Mouse (Mus musculus) C2C12 (cell line): ENCODE measurements around the gene Acoxl. TPM values are rescaled to one million over a fixed set of nuclear protein-coding genes. Genes with fewer than 3 reads are reported as not detected.
"Not testable (repeated sequence)": the region's sequence is repeated elsewhere in the genome, so short reads cannot be mapped to it uniquely, and the experiment has no call there.

ENCODE experiments used
- H3K27me3 ChIP-seq: one replicate; pipeline ENCODE4 v1.6.1; 2011; ENCODE audit not compliant: control insufficient read depth, insufficient read depth, insufficient read length
- H3K36me3 ChIP-seq: one replicate; pipeline ENCODE4 v1.6.1; 2011; ENCODE audit not compliant: control insufficient read depth, insufficient read depth
- H3K4me3 ChIP-seq: one replicate; pipeline ENCODE4 v1.5.1; 2011; ENCODE audit warnings: mild to moderate bottlenecking, control low read depth; ENCODE audit not compliant: poor library complexity, insufficient read depth, severe bottlenecking
- H3K79me2 ChIP-seq: one replicate; pipeline ENCODE4 v1.6.1; 2011; ENCODE audit not compliant: control insufficient read depth, insufficient read depth
- H3K79me3 ChIP-seq: one replicate; pipeline ENCODE4 v1.6.1; 2011; ENCODE audit warnings: low read depth, control low read depth
- H3ac ChIP-seq: one replicate; pipeline ENCODE3; 2011; ENCODE audit warnings: low read depth; ENCODE audit not compliant: control insufficient read depth, insufficient read length
- CEBPB ChIP-seq: IDR thresholded peaks from one replicate; pipeline ENCODE4 v1.6.1; 2011; ENCODE audit warnings: low read depth, mild to moderate bottlenecking, control low read depth, moderate library complexity
- CTCF ChIP-seq: IDR thresholded peaks from one replicate; pipeline ENCODE4 v1.5.1; 2011; ENCODE audit not compliant: control insufficient read depth, insufficient read depth, insufficient read length
- FOSL1 ChIP-seq: IDR thresholded peaks from one replicate; pipeline ENCODE4 v1.8.0; 2011; ENCODE audit warnings: mild to moderate bottlenecking, low read length; ENCODE audit not compliant: poor library complexity, insufficient read depth, severe bottlenecking
- MAX ChIP-seq: IDR thresholded peaks from one replicate; pipeline ENCODE4 v1.6.1; 2011; ENCODE audit warnings: mild to moderate bottlenecking, control low read depth
- MYOD1 ChIP-seq: IDR thresholded peaks from one replicate; pipeline ENCODE4 v1.6.1; 2011; ENCODE audit warnings: low read depth; ENCODE audit not compliant: control insufficient read depth, insufficient read length
- MYOG ChIP-seq: IDR thresholded peaks from one replicate; pipeline ENCODE4 v1.6.1; 2011; ENCODE audit not compliant: control insufficient read depth, insufficient read length; ENCODE audit errors: extremely low read depth
- USF1 ChIP-seq: IDR thresholded peaks from one replicate; pipeline ENCODE4 v1.6.1; 2011; ENCODE audit warnings: low read depth, mild to moderate bottlenecking, control low read depth, moderate library complexity
- polyA plus RNA-seq: library from polyadenylated mRNA; unstranded; fragments of >200 nt; fragmentation: generic; extraction: Trizol; gene quantifications from one replicate; pipeline ENCODE4 v1.2.1, GENCODE M21; 2012; ENCODE audit warnings: missing spikeins

The Acoxl gene
- polyA plus RNA-seq, 1 experiment: not detected

GRCm38 (mm10) chr2:128095270-128095669 lies 256.6 kb downstream of the Acoxl start:
- peaks cover 11% of the 10 kb centered on the region for H3K27me3 ChIP-seq
- H3K79me3 ChIP-seq: no peaks in the 10 kb centered on the region
- no peaks in the 10 kb centered on the region for H3K36me3 ChIP-seq
- no peaks in the 10 kb centered on the region for H3K79me2 ChIP-seq
- TF ChIP-seq MYOD1: no peak
- TF ChIP-seq USF1: no peak
- no peak for TF ChIP-seq FOSL1
- TF ChIP-seq CEBPB: no peak
- TF ChIP-seq CTCF: no peak
- no peak for TF ChIP-seq MYOG
- H3K4me3 ChIP-seq: no peak overlapping the region
- H3ac ChIP-seq: no peak overlapping the region

GRCm38 (mm10) chr2:128096070-128096469 lies 257.4 kb downstream of the Acoxl start:
- peaks cover 11% of the 10 kb centered on the region for H3K27me3 ChIP-seq
- H3K79me2 ChIP-seq: no peaks in the 10 kb centered on the region
- H3ac ChIP-seq: no peak overlapping the region
- no peak overlapping the region for H3K4me3 ChIP-seq
- H3K79me3 ChIP-seq: no peaks in the 10 kb centered on the region
- no peaks in the 10 kb centered on the region for H3K36me3 ChIP-seq
- TF ChIP-seq USF1 (no peak), MYOD1 (no peak), FOSL1 (no peak), MYOG (no peak), CEBPB (no peak), MAX (no peak), CTCF (no peak)

- H3K79me2 ChIP-seq, H3K36me3 ChIP-seq, H3K27me3 ChIP-seq, H3K4me3 ChIP-seq, H3K79me3 ChIP-seq, H3ac ChIP-seq: not testable (repeated sequence)
Observed at GRCm38 (mm10) chr2:128098118-128098517, 259.4 kb downstream of the Acoxl start.

- H3K79me2 ChIP-seq: no peaks in the 10 kb centered on the region
- H3K4me3 ChIP-seq: no peak overlapping the region
- no peaks in the 10 kb centered on the region for H3K27me3 ChIP-seq
- H3ac ChIP-seq: no peak overlapping the region
- TF ChIP-seq MAX (no peak), MYOD1 (no peak), USF1 (no peak), CEBPB (no peak), MYOG (no peak), FOSL1 (no peak), CTCF (no peak)
- H3K79me3 ChIP-seq: no peaks in the 10 kb centered on the region
- no peaks in the 10 kb centered on the region for H3K36me3 ChIP-seq
Observed at GRCm38 (mm10) chr2:128102086-128102485, 263.4 kb downstream of the Acoxl start.

GRCm38 (mm10) chr2:128104815-128105214 lies 266.1 kb downstream of the Acoxl start:
- Histone ChIP-seq H3K36me3 (no peaks in the 10 kb centered on the region), H3ac (no peak overlapping the region), H3K79me3 (no peaks in the 10 kb centered on the region), H3K27me3 (no peaks in the 10 kb centered on the region), H3K79me2 (no peaks in the 10 kb centered on the region), H3K4me3 (no peak overlapping the region)
- TF ChIP-seq MYOD1 (no peak), CTCF (no peak), USF1 (no peak), MYOG (no peak), CEBPB (no peak), FOSL1 (no peak), MAX (no peak)

- Histone ChIP-seq H3K27me3 (no peaks in the 10 kb centered on the region), H3ac (no peak overlapping the region), H3K79me2 (no peaks in the 10 kb centered on the region), H3K4me3 (no peak overlapping the region), H3K36me3 (no peaks in the 10 kb centered on the region), H3K79me3 (no peaks in the 10 kb centered on the region)
- TF ChIP-seq CTCF (no peak), CEBPB (no peak), FOSL1 (no peak), MYOG (no peak), USF1 (no peak), MYOD1 (no peak)
Observed at GRCm38 (mm10) chr2:128105651-128106050, 267.0 kb downstream of the Acoxl start.
